Mouse (Mus musculus): Measurements from ENCODE around the gene Tm9sf1.

DNA sequence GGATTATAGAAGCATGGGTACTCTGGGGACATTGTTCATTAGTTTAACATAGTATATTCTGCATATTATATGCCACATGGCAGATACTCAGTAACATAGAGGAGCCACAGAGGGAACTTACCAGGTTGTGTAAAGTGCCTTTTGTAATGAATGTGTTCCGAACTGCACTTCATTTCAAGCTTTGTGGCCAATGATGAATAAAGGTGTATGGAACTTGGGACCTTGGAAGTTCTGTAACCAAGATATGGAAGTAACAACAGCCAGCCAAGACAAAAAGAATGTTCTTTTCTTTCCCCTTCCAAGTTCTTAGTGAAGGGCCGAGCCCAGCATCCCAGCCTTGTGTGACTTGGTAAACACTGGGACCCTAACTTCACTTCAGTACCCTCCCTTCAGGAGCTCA is 6.3 kb upstream of the Tm9sf1 start, which contains the start of gene Tssk4:
- TF ChIP-seq CTCF (IDR thresholded peaks at IDR 0.05; ENCODE audit: borderline replicate concordance, insufficient read depth, low read length): no peak
- TF ChIP-seq POLR2A (IDR thresholded peaks at IDR 0.05; ENCODE audit: low read depth, low read length): no peak

Data from embryonic fibroblast, embryonic 13.5 days (primary cell).